Mouse (Mus musculus): ENCODE results near the gene Kcnh3. TPM values are rescaled to one million over a fixed set of nuclear protein-coding genes. Genes with fewer than 3 reads are reported as not detected.
"Not testable (repeated sequence)": the region's sequence is repeated elsewhere in the genome, so short reads cannot be mapped to it uniquely, and the experiment has no call there.

Gene Kcnh3
- total RNA-seq, 2 experiments from 2014 or later, result 83.5 to 90.4 TPM

DNA sequence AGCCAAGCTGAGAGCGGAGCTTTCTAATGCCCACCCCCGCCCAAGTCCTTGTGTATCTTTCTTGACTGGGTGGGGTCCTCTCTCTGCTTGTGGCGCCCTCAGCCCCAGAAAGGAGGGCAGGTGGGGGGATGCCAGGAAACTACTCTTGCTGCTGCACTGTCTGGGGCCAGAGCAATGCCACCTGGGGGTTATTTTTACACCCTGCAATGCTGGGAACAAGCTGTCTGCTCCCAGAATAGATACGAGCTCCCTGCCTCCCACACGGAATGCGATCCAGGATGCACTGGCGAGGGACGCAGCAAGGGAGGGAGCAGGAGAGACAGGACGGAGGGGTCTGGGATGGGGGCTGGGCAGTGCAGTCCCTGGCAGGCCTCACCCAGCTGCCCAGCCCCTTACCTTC lies 24.3 kb downstream of the Kcnh3 start:
- TF ChIP-seq CTCF (conservative IDR thresholded peaks at IDR 0.05), result peak; percentile 47
- peak overlapping the region; percentile 88 for H3K27ac ChIP-seq
- peak overlapping the region; percentile 17; the same call in 1 of the 2 replicates for H3K4me3 ChIP-seq
- DNase-seq (ENCODE audit: low spot score in 2 of 2), result peak; percentile 73 to 74

DNA sequence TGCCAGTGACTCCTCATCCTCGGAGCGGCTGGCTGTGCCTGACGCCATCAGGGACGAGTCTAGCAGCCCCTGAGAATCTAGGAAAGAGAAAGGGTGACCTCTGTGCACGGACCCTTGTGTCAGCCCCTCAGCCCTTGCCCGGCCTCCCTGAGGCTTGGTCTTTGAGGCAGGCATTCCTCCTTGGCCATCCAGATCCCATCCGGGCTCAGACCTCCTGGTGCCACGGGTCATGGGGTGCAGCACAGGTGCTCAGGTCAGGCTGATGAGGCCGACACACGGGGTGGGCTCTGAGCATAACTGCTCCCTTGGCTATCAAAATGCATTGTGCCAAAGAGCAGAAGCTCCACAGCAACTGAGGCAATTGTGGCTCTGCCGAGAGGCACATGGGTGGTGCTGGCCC lies 25.3 kb downstream of the Kcnh3 start:
- no peak for TF ChIP-seq CTCF (conservative IDR thresholded peaks at IDR 0.05)
- peak overlapping the region; percentile 88; the same call in 1 of the 2 replicates for H3K27ac ChIP-seq
- DNase-seq (ENCODE audit: low spot score in 2 of 2), result no peak
- H3K4me3 ChIP-seq, result no peak overlapping the region

DNA sequence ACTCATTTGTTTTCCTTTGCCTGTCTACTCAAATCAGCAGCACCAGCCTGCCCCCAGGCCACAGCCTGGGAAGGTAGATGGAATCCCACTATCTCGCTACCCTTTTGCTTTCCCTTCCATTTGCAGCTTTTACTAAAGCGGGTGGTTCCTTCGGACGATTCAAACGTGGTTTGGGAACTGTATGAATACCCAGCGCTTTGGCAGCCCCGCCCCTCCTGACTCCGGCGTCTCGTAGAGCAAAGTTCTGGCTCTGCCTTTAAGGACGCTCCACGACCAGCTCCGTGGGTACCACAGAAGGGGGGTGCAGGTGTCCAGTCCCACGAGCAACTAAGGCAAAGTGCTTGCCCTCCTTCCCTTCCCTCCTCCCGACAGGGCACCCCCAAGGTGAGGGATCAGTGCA lies 26.4 kb downstream of the Kcnh3 start:
- peak overlapping the region; percentile 64 for H3K4me3 ChIP-seq
- not testable (repeated sequence) for DNase-seq (ENCODE audit: low spot score in 2 of 2)
- H3K27ac ChIP-seq, result peak overlapping the region; percentile 99

DNA sequence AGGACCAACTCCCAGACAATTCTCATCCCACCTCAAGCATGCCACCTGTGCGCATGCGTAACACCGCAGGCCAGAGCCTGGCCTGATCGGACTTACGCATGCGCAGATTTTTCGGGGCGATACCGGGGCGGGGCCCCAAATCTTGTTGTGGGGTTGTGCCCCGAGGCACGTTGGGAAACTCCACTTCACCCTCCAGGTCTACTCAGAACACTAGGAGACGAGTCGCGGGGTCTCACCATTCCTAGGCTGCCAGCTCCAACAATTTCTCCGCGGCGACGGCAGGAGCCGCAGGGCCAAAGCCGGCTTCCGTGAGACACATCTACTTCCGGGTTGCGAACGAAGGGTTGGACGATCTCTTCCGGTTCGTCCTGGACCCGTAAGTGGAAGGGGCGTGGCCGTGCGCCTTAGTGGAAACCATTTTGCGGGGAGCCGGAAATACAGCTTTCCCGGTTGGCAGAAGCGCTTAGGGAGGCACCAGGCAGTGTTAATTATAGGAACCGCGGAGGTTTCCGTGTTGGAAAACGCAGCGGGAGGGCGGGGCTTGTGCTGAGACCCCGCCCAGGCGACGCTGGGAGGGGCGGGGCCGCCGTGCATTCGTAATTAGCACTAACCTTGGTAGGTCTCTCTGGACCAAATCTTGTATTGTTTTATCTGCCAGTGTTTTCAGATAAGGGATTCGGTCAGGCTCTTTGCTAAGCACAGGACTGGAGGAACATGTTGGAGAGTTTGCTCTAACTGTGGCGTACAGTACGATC lies 27.1 kb downstream of the Kcnh3 start, which contains the start of gene Mcrs1:
Gene Mcrs1 (minus strand): TSS at position 336 of the 755 bp plus-strand sequence.
- peak; percentile 96 to 98 for DNase-seq (ENCODE audit: low spot score in 2 of 2)
- TF ChIP-seq CTCF (conservative IDR thresholded peaks at IDR 0.05), result 0 out of 2 replicates have a peak, but pooled peaks have one; percentile 15
- H3K27ac ChIP-seq, result peak within 1 kb of the TSS; percentile 99
- H3K4me3 ChIP-seq, result peak within 1 kb of the TSS; percentile 64

DNA sequence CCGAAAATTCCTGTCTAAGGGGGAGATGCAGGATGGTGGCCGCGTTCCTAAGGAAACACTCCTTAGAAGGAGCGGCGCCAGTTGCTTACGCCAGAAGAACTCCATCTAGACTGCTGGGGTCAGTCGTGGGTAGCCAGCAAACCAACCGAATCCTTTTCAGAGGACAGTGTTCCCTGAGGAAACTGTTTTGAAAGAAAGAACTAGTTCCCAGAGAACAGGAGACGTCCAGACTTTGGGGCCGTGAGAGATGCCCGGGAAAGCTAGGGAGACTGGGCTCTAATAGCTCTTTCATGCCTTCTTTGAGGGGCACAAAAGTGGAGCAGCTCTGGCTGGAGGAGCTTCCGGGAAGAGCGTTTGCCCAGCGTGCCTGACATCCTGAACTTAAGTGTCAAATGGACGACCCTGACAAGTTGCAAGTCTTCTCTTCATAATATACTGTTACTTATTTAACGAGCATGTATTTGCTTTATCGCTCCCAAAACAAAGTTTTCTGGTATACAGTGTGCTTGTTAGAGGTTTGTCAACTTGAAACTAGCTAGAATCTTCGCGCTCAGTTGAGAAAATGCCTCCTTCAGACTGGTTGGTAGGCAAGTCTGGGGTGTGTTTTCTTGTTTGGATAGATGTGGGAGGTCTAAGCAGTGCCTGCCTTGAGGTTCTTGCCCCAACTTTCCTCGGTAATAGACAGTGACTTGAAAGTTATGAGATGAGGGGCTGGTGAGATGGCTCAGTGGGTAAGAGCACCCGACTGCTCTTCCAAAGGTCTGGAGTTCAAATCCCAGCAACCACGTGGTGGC lies 27.9 kb downstream of the Kcnh3 start:
- DNase-seq (ENCODE audit: low spot score in 2 of 2), result no peak
- peak; percentile 31; the same call in 1 of the 2 replicates for TF ChIP-seq CTCF (conservative IDR thresholded peaks at IDR 0.05)
- Histone ChIP-seq H3K4me3 (peak overlapping the region; percentile 64), H3K27ac (peak overlapping the region; percentile 99)

- not testable (repeated sequence) for H3K4me3 ChIP-seq; H3K27ac ChIP-seq; DNase-seq (ENCODE audit: low spot score in 2 of 2)
Observed at GRCm38 (mm10) chr15:99253175-99253479, 28.5 kb downstream of the Kcnh3 start.

- no peak for DNase-seq (ENCODE audit: low spot score in 2 of 2)
- no peak for TF ChIP-seq CTCF (conservative IDR thresholded peaks at IDR 0.05)
- Histone ChIP-seq H3K27ac (no peak overlapping the region), H3K4me3 (no peak overlapping the region)
Observed at GRCm38 (mm10) chr15:99253772-99254171, 29.1 kb downstream of the Kcnh3 start.

DNA sequence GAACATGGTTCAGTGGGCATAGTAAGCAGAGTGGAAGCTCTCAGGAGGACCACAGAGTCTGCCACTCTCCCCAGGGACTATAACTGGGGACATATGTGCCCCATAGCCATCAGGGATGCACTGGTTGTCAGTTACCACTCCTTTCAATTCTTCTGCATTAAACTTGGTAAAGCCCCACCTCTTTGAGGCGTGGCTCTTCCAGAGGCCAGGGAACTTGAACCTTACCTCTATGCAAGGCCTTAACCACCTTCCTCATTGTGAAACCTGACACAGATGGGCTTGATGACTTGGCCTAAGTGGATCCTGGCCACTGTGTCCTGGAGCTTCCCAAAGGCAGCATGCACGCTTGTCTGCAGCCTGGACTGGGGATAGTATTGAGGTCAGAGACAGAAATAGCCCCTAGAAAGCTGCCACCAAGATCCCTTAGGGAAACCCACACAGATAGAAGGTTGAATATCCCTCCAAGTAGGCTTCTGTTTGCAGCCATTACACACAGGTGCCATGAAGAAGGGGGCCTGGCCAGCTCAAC lies 29.9 kb downstream of the Kcnh3 start:
- no peak for TF ChIP-seq CTCF (conservative IDR thresholded peaks at IDR 0.05)
- no peak for DNase-seq (ENCODE audit: low spot score in 2 of 2)
- H3K4me3 ChIP-seq, result no peak overlapping the region
- no peak overlapping the region for H3K27ac ChIP-seq

GRCm38 (mm10) chr15:99255241-99255749 lies 30.6 kb downstream of the Kcnh3 start:
- DNase-seq (ENCODE audit: low spot score in 2 of 2), result no peak

GRCm38 (mm10) chr15:99259167-99259729 lies 34.6 kb downstream of the Kcnh3 start:
- no peak for TF ChIP-seq CTCF (conservative IDR thresholded peaks at IDR 0.05)
- Histone ChIP-seq H3K4me3 (peak overlapping the region; percentile 31; the same call in 1 of the 2 replicates), H3K27ac (no peak overlapping the region)
- no peak for DNase-seq (ENCODE audit: low spot score in 2 of 2)

More at GRCm38 (mm10) chr15:99255241-99255749, 30.6 kb downstream of the Kcnh3 start:
- no peak overlapping the region for H3K4me3 ChIP-seq
- TF ChIP-seq CTCF (conservative IDR thresholded peaks at IDR 0.05), result no peak
- H3K27ac ChIP-seq, result no peak overlapping the region

GRCm38 (mm10) chr15:99259730-99260252 lies 35.1 kb downstream of the Kcnh3 start:
- DNase-seq (ENCODE audit: low spot score in 2 of 2), result peak; percentile 66 to 81
- Histone ChIP-seq H3K4me3 (peak overlapping the region; percentile 40), H3K27ac (peak overlapping the region; percentile 36)
- TF ChIP-seq CTCF (conservative IDR thresholded peaks at IDR 0.05), result no peak

- no peak for DNase-seq (ENCODE audit: low spot score in 2 of 2)
- no peak overlapping the region for H3K4me3 ChIP-seq
- no peak overlapping the region for H3K27ac ChIP-seq
- TF ChIP-seq CTCF (conservative IDR thresholded peaks at IDR 0.05), result no peak
Observed at GRCm38 (mm10) chr15:99262702-99263101, 38.0 kb downstream of the Kcnh3 start.
